ENCODE assay signal across 12 mouse cellular contexts in the genomic region with DNA sequence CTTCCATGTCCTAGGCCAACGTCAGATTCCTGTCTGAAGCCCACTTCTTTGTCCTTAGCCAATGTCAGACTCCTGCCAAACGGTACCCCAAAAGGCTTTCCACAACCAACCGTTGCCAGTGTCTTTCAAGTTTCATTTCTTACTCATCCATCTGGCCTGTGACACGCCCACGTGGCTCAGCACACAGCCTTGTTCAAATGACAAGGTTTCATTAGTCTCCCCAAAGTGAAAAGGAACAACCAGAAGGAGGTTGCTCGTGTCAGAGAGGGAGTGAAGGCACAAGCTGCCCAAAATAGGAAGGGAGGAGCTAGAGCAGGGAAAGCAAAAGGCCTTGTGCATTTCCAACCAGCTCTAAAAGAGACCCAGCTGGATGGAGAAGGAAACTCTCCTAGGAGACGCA.
A peak's percentile ranks its signal among the peaks of the same experiment; 100 is the strongest.
DNase-seq lines count a peak whose midpoint lies in the region; ATAC-seq and TF ChIP-seq lines count a peak whose summit lies in the region.
"Had no signal": no experiment of that assay in that cellular context is flagged by ENCODE, and none has a peak within 500 bp of the region (broad histone marks: within the 10 kb centered on the region; RNA-seq: fewer than 3 reads in every experiment).

No protein-coding gene starts in this region.

- no peaks in the 10 kb centered on the region for H3K36me3 ChIP-seq in liver, embryonic 13.5 days
- H3K36me3 ChIP-seq in liver, embryonic 12.5 days, result no peaks in the 10 kb centered on the region
- no peaks in the 10 kb centered on the region for H3K36me3 ChIP-seq in CH12.LX (replicated peaks in 1 of 2; ENCODE audit: control insufficient read depth in 1 of 2, insufficient read depth in 1 of 2, low read length in 1 of 2)
- H3K36me3 ChIP-seq: hindbrain, embryonic 15.5 days had no signal

- peak; percentile 68 for TF ChIP-seq POLR2A in CH12.LX (IDR thresholded peaks at IDR 0.05; ENCODE audit: low read depth, low read length)

- dilution Hi-C loops in CH12.LX (cut with MboI; ENCODE audit: extremely low pct_ligation_motif_present, extremely low pct_unique_long_range_greater_than_20kb, low sequenced_read_pairs), result no loop called here

- no peak for TF ChIP-seq CTCF in CH12.LX (conservative IDR thresholded peaks at IDR 0.05 in 1 of 2, IDR thresholded peaks at IDR 0.05 in 1 of 2; ENCODE audit: low read depth in 2 of 2, low read length in 2 of 2)

- DNase-seq in frontal cortex, adult 2 months (ENCODE audit: extremely low spot score in 1 of 2, low spot score in 1 of 2), result peak; percentile 33 to 62
- no peak for DNase-seq in frontal cortex, postnatal 14 days (ENCODE audit: low spot score in 2 of 2)
- DNase-seq in liver, embryonic 13.5 days, result no peak
- DNase-seq in CH12.LX (ENCODE audit: extremely low read depth), result peak; percentile 70
- no peak for DNase-seq in urinary bladder, postnatal 14 days (ENCODE audit: low spot score)
- no peak for DNase-seq in cerebellum, adult 11-12 months
- DNase-seq: embryo, embryonic 11 days; lung, postnatal 10 days had no signal

- in situ Hi-C loops in CH12.LX (cut with MboI; ENCODE audit: low pct_ligation_motif_present, low pct_unique_long_range_greater_than_20kb, low sequenced_read_pairs), result no loop called here

- H3K9me3 ChIP-seq in liver, embryonic 13.5 days (replicated peaks), result no peaks in the 10 kb centered on the region
- H3K9me3 ChIP-seq in liver, embryonic 12.5 days (replicated peaks), result no peaks in the 10 kb centered on the region
- H3K9me3 ChIP-seq in CH12.LX (replicated peaks; ENCODE audit: low read length), result no peaks in the 10 kb centered on the region
- H3K9me3 ChIP-seq: hindbrain, embryonic 15.5 days had no signal

- no peaks in the 10 kb centered on the region for H3K27me3 ChIP-seq in liver, embryonic 13.5 days
- no peaks in the 10 kb centered on the region for H3K27me3 ChIP-seq in liver, embryonic 12.5 days (replicated peaks)
- no peaks in the 10 kb centered on the region for H3K27me3 ChIP-seq in CH12.LX (replicated peaks)
- H3K27me3 ChIP-seq: hindbrain, embryonic 15.5 days had no signal

- no peak overlapping the region for H3K9ac ChIP-seq in liver, embryonic 13.5 days
- H3K9ac ChIP-seq in liver, embryonic 12.5 days, result no peak overlapping the region
- H3K9ac ChIP-seq in CH12.LX (ENCODE audit: insufficient read depth, low read depth), result peak overlapping the region; percentile 57
- H3K9ac ChIP-seq: hindbrain, embryonic 15.5 days had no signal

- no peak overlapping the region for H3K4me2 ChIP-seq in liver, embryonic 13.5 days
- H3K4me2 ChIP-seq in liver, embryonic 12.5 days, result no peak overlapping the region
- peak overlapping the region; percentile 81 for H3K4me2 ChIP-seq in CH12.LX (ENCODE audit: insufficient read depth, low read depth, poor library complexity, severe bottlenecking)
- H3K4me2 ChIP-seq: hindbrain, embryonic 15.5 days had no signal

- 0 out of 2 replicates have a peak, but pooled peaks cover 2% of the 10 kb centered on the region for H3K79me2 ChIP-seq in CH12.LX (replicated peaks; ENCODE audit: control insufficient read depth, extremely low read depth, insufficient read depth, poor library complexity, severe bottlenecking)

- H3K4me3 ChIP-seq in liver, embryonic 13.5 days (replicated peaks), result no peak overlapping the region
- H3K4me3 ChIP-seq in liver, embryonic 12.5 days, result no peak overlapping the region
- peak overlapping the region in 1 of 3 experiments; percentile 10 for H3K4me3 ChIP-seq in CH12.LX (replicated peaks in 1 of 3; ENCODE audit: low read depth in 2 of 3, low read length in 2 of 3, poor library complexity in 1 of 3)
- H3K4me3 ChIP-seq: hindbrain, embryonic 15.5 days had no signal

- peak overlapping the region; percentile 1; the same call in 1 of the 2 replicates for H3K27ac ChIP-seq in liver, embryonic 13.5 days
- no peak overlapping the region for H3K27ac ChIP-seq in liver, embryonic 12.5 days
- H3K27ac ChIP-seq in CH12.LX (ENCODE audit: insufficient read depth, low read depth), result peak overlapping the region; percentile 91
- H3K27ac ChIP-seq: hindbrain, embryonic 15.5 days had no signal

- peaks cover 16% of the 10 kb centered on the region for H3K4me1 ChIP-seq in liver, embryonic 13.5 days (replicated peaks)
- H3K4me1 ChIP-seq in liver, embryonic 12.5 days, result peaks cover 20% of the 10 kb centered on the region
- H3K4me1 ChIP-seq in CH12.LX (ENCODE audit: control insufficient read depth in 1 of 2, insufficient read depth in 2 of 2), result peaks cover 40 to 91% of the 10 kb centered on the region in 2 experiments
- H3K4me1 ChIP-seq: hindbrain, embryonic 15.5 days had no signal

- 44% methylated on average over 7 of the region's 7 CpGs for WGBS in liver, embryonic 13.5 days (ENCODE audit: insufficient replicate concordance)
- WGBS in liver, embryonic 12.5 days (ENCODE audit: insufficient replicate concordance), result 48% methylated on average over 7 of the region's 7 CpGs

- TF ChIP-seq RAD21 in CH12.LX (IDR thresholded peaks at IDR 0.05; ENCODE audit: low read depth, low read length), result no peak; the same call in 1 of the 2 replicates

- ATAC-seq in liver, embryonic 13.5 days (ENCODE audit: low read depth), result no peak
- ATAC-seq in liver, embryonic 12.5 days, result no peak
- ATAC-seq in megakaryocyte, adult 5-6 weeks (ENCODE audit: poor library complexity, severe bottlenecking), result peak; percentile 65
- ATAC-seq: forebrain, embryonic 16.5 days had no signal

- peak; percentile 53 for TF ChIP-seq EP300 in CH12.LX (IDR thresholded peaks at IDR 0.05; ENCODE audit: low read length)

TF ChIP-seq in CH12.LX, 34 proteins besides CTCF, POLR2A, EP300 and RAD21:
- TF ChIP-seq ETS1 (conservative IDR thresholded peaks at IDR 0.05; ENCODE audit: low read depth, low read length), result peak; percentile 39; the same call in 1 of the 2 replicates
- no peak for TF ChIP-seq PAX5 (IDR thresholded peaks at IDR 0.05; ENCODE audit: low read length)
- no peak for TF ChIP-seq ZNF384 (IDR thresholded peaks at IDR 0.05; ENCODE audit: low read depth, low read length)
- TF ChIP-seq ZMIZ1 (IDR thresholded peaks at IDR 0.05; ENCODE audit: low read depth, low read length), result no peak
- TF ChIP-seq MYC (IDR thresholded peaks at IDR 0.05; ENCODE audit: low read depth, low read length), result peak; percentile 95
- peak; percentile 32; the same call in 1 of the 2 replicates for TF ChIP-seq NELFE (IDR thresholded peaks at IDR 0.05; ENCODE audit: low read depth, low read length)
- TF ChIP-seq POLR2AphosphoS2 (IDR thresholded peaks at IDR 0.05; ENCODE audit: low read depth, low read length), result no peak
- peak; percentile 21; the same call in 1 of the 2 replicates for TF ChIP-seq SMC3 (IDR thresholded peaks at IDR 0.05; ENCODE audit: low read depth, low read length)
- no peak for TF ChIP-seq MAZ (IDR thresholded peaks at IDR 0.05; ENCODE audit: low read depth, low read length)
- peak; percentile 93 for TF ChIP-seq MAX (IDR thresholded peaks at IDR 0.05; ENCODE audit: low read length)
- no peak for TF ChIP-seq NRF1 (IDR thresholded peaks at IDR 0.05; ENCODE audit: low read depth, low read length)
- TF ChIP-seq RCOR1 (conservative IDR thresholded peaks at IDR 0.05; ENCODE audit: low read depth, low read length), result no peak; the same call in 1 of the 2 replicates
- TF ChIP-seq MEF2A (IDR thresholded peaks at IDR 0.05; ENCODE audit: borderline replicate concordance, low read depth, low read length), result 0 out of 2 replicates have a peak, but pooled peaks have one; percentile 48
- TF ChIP-seq CHD1 (IDR thresholded peaks at IDR 0.05; ENCODE audit: low read depth, low read length), result peak; percentile 26; the same call in 1 of the 2 replicates
- no peak for TF ChIP-seq ZC3H11A (IDR thresholded peaks at IDR 0.05; ENCODE audit: low read depth, low read length)
- TF ChIP-seq TCF12 (IDR thresholded peaks at IDR 0.05; ENCODE audit: low read depth, low read length), result peak; percentile 70
- no peak for TF ChIP-seq ZKSCAN1 (IDR thresholded peaks at IDR 0.05; ENCODE audit: borderline replicate concordance, low read depth, low read length)
- peak; percentile 48 for TF ChIP-seq USF1 (IDR thresholded peaks at IDR 0.05; ENCODE audit: low read depth, low read length)
- TF ChIP-seq BHLHE40 (IDR thresholded peaks at IDR 0.05; ENCODE audit: low read depth, low read length), result peak; percentile 75
- TF ChIP-seq TBP (conservative IDR thresholded peaks at IDR 0.05; ENCODE audit: low read depth, low read length), result peak; percentile 68; the same call in 1 of the 2 replicates
- no peak for TF ChIP-seq ELF1 (IDR thresholded peaks at IDR 0.05; ENCODE audit: low read depth, low read length)
- peak; percentile 27 for TF ChIP-seq USF2 (conservative IDR thresholded peaks at IDR 0.05; ENCODE audit: low read depth, low read length)
- TF ChIP-seq UBTF (IDR thresholded peaks at IDR 0.05; ENCODE audit: low read depth, low read length), result no peak
- TF ChIP-seq KAT2A (IDR thresholded peaks at IDR 0.05; ENCODE audit: insufficient replicate concordance, low read length), result no peak
- peak; percentile 73; the same call in 1 of the 2 replicates for TF ChIP-seq MXI1 (IDR thresholded peaks at IDR 0.05; ENCODE audit: low read depth, low read length)
- TF ChIP-seq JUND (conservative IDR thresholded peaks at IDR 0.05; ENCODE audit: low read depth, low read length), result 0 out of 2 replicates have a peak, but pooled peaks have one; percentile 6
- TF ChIP-seq HCFC1 (IDR thresholded peaks at IDR 0.05; ENCODE audit: low read depth, low read length), result no peak
- no peak for TF ChIP-seq MAFK (IDR thresholded peaks at IDR 0.05; ENCODE audit: insufficient replicate concordance, low read length)
- TF ChIP-seq CHD2 (IDR thresholded peaks at IDR 0.05; ENCODE audit: low read length), result 0 out of 2 replicates have a peak, but pooled peaks have one; percentile 11
- peak; percentile 48; the same call in 1 of the 2 replicates for TF ChIP-seq IRF4 (IDR thresholded peaks at IDR 0.05; ENCODE audit: low read depth, low read length)
- TF ChIP-seq JUN (IDR thresholded peaks at IDR 0.05; ENCODE audit: insufficient read depth, low read depth, low read length), result no peak
- TF ChIP-seq GABPA (IDR thresholded peaks at IDR 0.05; ENCODE audit: insufficient replicate concordance, low read depth, low read length), result no peak
- 0 out of 2 replicates have a peak, but pooled peaks have one; percentile 3 for TF ChIP-seq SIN3A (IDR thresholded peaks at IDR 0.05; ENCODE audit: low read length)
- TF ChIP-seq E2F4 (IDR thresholded peaks at IDR 0.05; ENCODE audit: insufficient replicate concordance, low read depth, low read length), result no peak

Comparison
In these comparisons a context has a peak if more than half of its experiments do, and no peak if none do; other contexts are left out.
1. DNase-seq: peak in frontal cortex, adult 2 months (2 of 2) and CH12.LX (single experiment); none in frontal cortex, postnatal 14 days (0 of 2), liver, embryonic 13.5 days (single experiment), urinary bladder, postnatal 14 days (single experiment) and cerebellum, adult 11-12 months (single experiment).